ENCODE assay signal across 10 mouse cellular contexts in the genomic region with DNA sequence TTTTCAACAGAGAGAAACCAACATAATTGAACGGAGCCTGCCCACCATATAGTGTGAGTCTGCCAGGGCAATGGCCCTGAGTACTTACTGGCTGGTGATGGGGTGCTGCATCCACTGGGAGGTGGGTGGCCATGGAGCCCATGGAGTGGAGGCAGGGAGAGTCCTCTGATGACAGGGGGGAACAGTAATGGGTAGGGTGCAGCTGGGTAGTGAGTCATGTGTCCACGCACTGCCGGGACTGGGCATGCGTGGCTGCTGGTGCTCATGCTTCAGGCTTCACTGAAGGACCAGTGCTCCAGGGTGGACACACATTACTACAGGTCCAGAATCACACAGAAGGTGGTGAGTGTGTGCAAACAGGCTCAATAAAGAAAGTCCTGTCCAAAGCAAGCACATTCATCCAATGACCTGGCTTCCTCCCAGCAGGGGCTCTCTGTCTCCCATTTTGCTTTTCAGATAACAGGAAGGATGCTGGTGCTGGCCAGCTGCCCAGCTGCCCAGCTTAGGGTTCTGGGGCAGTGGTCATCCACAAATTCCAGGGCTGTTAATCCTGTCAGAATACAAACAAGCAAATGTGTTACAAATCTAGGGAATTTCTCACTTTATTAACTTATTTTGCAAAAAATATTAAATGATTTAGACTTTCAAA. TPM values are rescaled to one million over a fixed set of nuclear protein-coding genes. Genes with fewer than 3 reads are reported as not detected.
DNase-seq lines count a peak whose midpoint lies in the region; ATAC-seq and TF ChIP-seq lines count a peak whose summit lies in the region.
"Had no signal": no experiment of that assay in that cellular context is flagged by ENCODE, and none has a peak within 500 bp of the region (broad histone marks: within the 10 kb centered on the region; RNA-seq: fewer than 3 reads in every experiment).

Rarb (minus strand) TSS at position 555 of the 649 bp plus-strand sequence.

- H3K27me3 ChIP-seq in kidney, adult 2 months (replicated peaks; ENCODE audit: control insufficient read depth, insufficient read depth, low read length), result no peaks in the 10 kb centered on the region; the same call in 1 of the 2 replicates
- H3K27me3 ChIP-seq in Patski, result no peaks in the 10 kb centered on the region
- no peaks in the 10 kb centered on the region for H3K27me3 ChIP-seq in forebrain, embryonic 14.5 days (replicated peaks; ENCODE audit: control insufficient read depth, insufficient read depth, low read length)
- no peaks in the 10 kb centered on the region for H3K27me3 ChIP-seq in hindbrain, embryonic 16.5 days (replicated peaks; ENCODE audit: control insufficient read depth, insufficient read depth, low read length)
- H3K27me3 ChIP-seq in cerebellum, adult 2 months (ENCODE audit: control insufficient read depth, insufficient read depth, low read length), result no peaks in the 10 kb centered on the region

- no peaks in the 10 kb centered on the region for H3K36me3 ChIP-seq in kidney, adult 2 months (ENCODE audit: control insufficient read depth, insufficient read depth, low read length)
- H3K36me3 ChIP-seq in forebrain, embryonic 14.5 days (ENCODE audit: control insufficient read depth, insufficient read depth, low read length), result no peaks in the 10 kb centered on the region
- H3K36me3 ChIP-seq in hindbrain, embryonic 16.5 days (ENCODE audit: control insufficient read depth, insufficient read depth, low read length), result no peaks in the 10 kb centered on the region

- H3K27ac ChIP-seq in kidney, adult 2 months (ENCODE audit: insufficient read depth, low read depth, low read length), result no peak within 1 kb of the TSS
- no peak within 1 kb of the TSS for H3K27ac ChIP-seq in forebrain, embryonic 14.5 days (ENCODE audit: low read depth, low read length)
- no peak within 1 kb of the TSS for H3K27ac ChIP-seq in hindbrain, embryonic 16.5 days (ENCODE audit: low read depth, low read length)
- H3K27ac ChIP-seq in cerebellum, adult 2 months (ENCODE audit: insufficient read depth, low read length), result no peak within 1 kb of the TSS

- POLR2A ChIA-PET in Patski (lab: Charles Lee), result interaction anchor here (0.5 kb wide), 1 partner anchor 416 kb away, joined by 3 read pairs; no protein-coding TSS in a partner anchor

- H3K4me1 ChIP-seq in kidney, adult 2 months (ENCODE audit: control insufficient read depth, insufficient read depth, low read length), result no peaks in the 10 kb centered on the region
- H3K4me1 ChIP-seq in forebrain, embryonic 14.5 days (ENCODE audit: control insufficient read depth, insufficient read depth, low read length), result peaks cover 8% of the 10 kb centered on the region; the same call in 1 of the 2 replicates
- peaks cover 5% of the 10 kb centered on the region for H3K4me1 ChIP-seq in hindbrain, embryonic 16.5 days (ENCODE audit: control insufficient read depth, insufficient read depth, low read depth, low read length)
- H3K4me1 ChIP-seq in cerebellum, adult 2 months (ENCODE audit: control insufficient read depth, insufficient read depth, low read length), result no peaks in the 10 kb centered on the region

- in situ Hi-C loops in Patski (cut with MboI; ENCODE audit: low pct_unique_long_range_greater_than_20kb), result no loop called here

- no peaks in the 10 kb centered on the region for H3K9me3 ChIP-seq in forebrain, embryonic 14.5 days (replicated peaks; ENCODE audit: control insufficient read depth, low read length)
- no peaks in the 10 kb centered on the region for H3K9me3 ChIP-seq in hindbrain, embryonic 16.5 days (ENCODE audit: control insufficient read depth, low read length)

- no peak for TF ChIP-seq CTCF in kidney, adult 2 months (conservative IDR thresholded peaks at IDR 0.05; ENCODE audit: insufficient read depth, insufficient read length, low read depth, low read length)
- no peak for TF ChIP-seq CTCF in Patski (IDR thresholded peaks at IDR 0.05)
- no peak for TF ChIP-seq CTCF in cerebellum, adult 2 months (IDR thresholded peaks at IDR 0.05; ENCODE audit: borderline replicate concordance, insufficient read depth, low read depth, low read length)

- TF ChIP-seq POLR2A in kidney, adult 2 months (IDR thresholded peaks at IDR 0.05; ENCODE audit: low read depth, low read length), result no peak
- TF ChIP-seq POLR2A in cerebellum, adult 2 months (IDR thresholded peaks at IDR 0.05; ENCODE audit: borderline replicate concordance, insufficient read depth, low read length), result no peak

- peak; percentile 25 for DNase-seq in kidney, adult 2 months
- no peak for DNase-seq in kidney, adult 11 months
- no peak for DNase-seq in Patski (ENCODE audit: low read depth, low spot score)
- no peak for DNase-seq in forebrain, embryonic 14.5 days (ENCODE audit: low spot score)
- no peak for DNase-seq in layer of hippocampus, postnatal 10 days (ENCODE audit: low spot score in 2 of 2)
- no peak for DNase-seq in right cerebral cortex, postnatal 14 days
- no peak for DNase-seq in cerebellum, adult 2 months
- DNase-seq: cerebellum, adult 11 months; right cerebral cortex, postnatal 25 days had no signal

- no peak within 1 kb of the TSS for H3K4me2 ChIP-seq in forebrain, embryonic 14.5 days (ENCODE audit: low read length)
- no peak within 1 kb of the TSS for H3K4me2 ChIP-seq in hindbrain, embryonic 16.5 days (ENCODE audit: low read length)

- H3K4me3 ChIP-seq in kidney, adult 2 months (ENCODE audit: insufficient read depth, low read depth, low read length), result no peak within 1 kb of the TSS
- no peak within 1 kb of the TSS for H3K4me3 ChIP-seq in forebrain, embryonic 14.5 days (ENCODE audit: low read depth, low read length)
- H3K4me3 ChIP-seq in hindbrain, embryonic 16.5 days (ENCODE audit: low read length), result no peak within 1 kb of the TSS
- H3K4me3 ChIP-seq in cerebellum, adult 2 months (replicated peaks; ENCODE audit: insufficient read depth, low read depth, low read length), result no peak within 1 kb of the TSS

- CTCF ChIA-PET in Patski (lab: Charles Lee), result no interaction called here

- ATAC-seq in Patski, result no peak
- ATAC-seq in forebrain, embryonic 14.5 days, result no peak
- 0 out of 2 replicates have a peak, but pooled peaks have one; percentile 34 for ATAC-seq in hindbrain, embryonic 16.5 days

- WGBS in kidney, adult 2 months, result 86% methylated on average over 4 of the region's 4 CpGs
- WGBS in forebrain, embryonic 14.5 days, result 96% methylated on average over 4 of the region's 4 CpGs
- 90% methylated on average over 4 of the region's 4 CpGs for WGBS in hindbrain, embryonic 16.5 days
- WGBS in cerebellum, adult 2 months, result 94% methylated on average over 4 of the region's 4 CpGs

- no peak within 1 kb of the TSS for H3K9ac ChIP-seq in forebrain, embryonic 14.5 days (ENCODE audit: low read length)
- no peak within 1 kb of the TSS for H3K9ac ChIP-seq in hindbrain, embryonic 16.5 days (ENCODE audit: low read depth, low read length)

RNA-seq across cellular contexts. Expression of gene Rarb, which starts in this region (rescaled TPM):
- 7.5 and 10.7 TPM in 2 replicates for polyA plus RNA-seq in kidney, adult 2 months (2012; rRNA removed)
- polyA plus RNA-seq in Patski (2021), result 17.8 TPM
- 13.9 and 21.1 TPM in 2 replicates for polyA plus RNA-seq in forebrain, embryonic 14.5 days (2014; fragmentation: Nextera tagmentation; extraction: Ambion mirVana)
- polyA plus RNA-seq in hindbrain, embryonic 16.5 days (2015; fragmentation: Nextera tagmentation; extraction: Ambion mirVana), result 13.4 and 15.1 TPM in 2 replicates
- 1 to 10 TPM; 8.2 to 8.3 TPM for total RNA-seq in layer of hippocampus, postnatal 10 days (2021)
- 7.5 and 7.7 TPM in 2 replicates for polyA plus RNA-seq in cerebellum, adult 2 months (2012; rRNA removed)
